Mouse (Mus musculus) central nervous system, embryonic 14 days (tissue): ENCODE data around the gene Tmem40. TPM values are rescaled to one million over a fixed set of nuclear protein-coding genes. Genes with fewer than 3 reads are reported as not detected.

Experiments
- polyA plus RNA-seq: library from polyadenylated mRNA; depleted of rRNA; stranded (reverse); fragments of >200 nt; gene quantifications from 2 replicates; pipeline ENCODE4 v1.2.3, GENCODE M21; 2012; rRNA removed

Gene Tmem40
- 1.2 and 1.5 TPM in 2 replicates for polyA plus RNA-seq

DNA sequence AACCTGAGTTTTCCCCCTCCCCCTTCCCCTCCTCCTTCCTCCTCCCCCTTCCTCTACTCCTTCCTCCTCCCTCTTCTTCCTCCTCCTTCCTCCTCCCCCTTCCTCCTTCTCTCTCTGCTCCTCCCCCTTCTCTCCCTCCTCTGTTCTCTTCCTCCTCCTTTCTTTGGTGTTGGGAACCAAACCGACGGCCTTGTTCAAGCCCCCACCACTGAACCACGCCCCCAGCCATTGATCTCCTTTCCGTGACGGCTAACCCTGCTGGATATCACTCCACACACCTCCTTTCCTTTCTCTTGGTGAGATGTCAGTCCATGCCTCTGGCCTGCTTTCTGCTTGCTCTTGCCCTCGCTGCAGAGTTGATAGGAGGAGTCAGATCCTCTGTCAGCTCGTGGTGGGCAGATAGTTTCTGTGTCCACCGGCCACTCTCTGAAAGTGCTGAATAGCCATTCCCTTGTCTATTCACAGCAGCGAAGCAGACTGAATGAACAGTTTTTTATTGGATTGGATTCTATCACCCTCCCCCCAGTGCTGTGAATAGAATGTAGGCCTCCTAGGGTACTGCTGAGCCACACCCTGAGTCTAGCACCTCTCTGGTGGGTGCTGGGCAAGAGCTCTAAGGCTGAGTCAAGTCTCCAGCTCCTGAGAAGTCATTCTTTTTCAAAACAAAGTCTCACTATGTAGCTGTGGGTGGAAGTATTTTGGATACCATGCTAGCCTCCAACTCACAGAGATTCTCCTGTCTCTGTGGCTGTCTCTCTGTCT lies at the start of gene Tmem40:
Gene Tmem40, minus strand, starts transcription at position 416 of the 762 bp plus-strand sequence.

DNA sequence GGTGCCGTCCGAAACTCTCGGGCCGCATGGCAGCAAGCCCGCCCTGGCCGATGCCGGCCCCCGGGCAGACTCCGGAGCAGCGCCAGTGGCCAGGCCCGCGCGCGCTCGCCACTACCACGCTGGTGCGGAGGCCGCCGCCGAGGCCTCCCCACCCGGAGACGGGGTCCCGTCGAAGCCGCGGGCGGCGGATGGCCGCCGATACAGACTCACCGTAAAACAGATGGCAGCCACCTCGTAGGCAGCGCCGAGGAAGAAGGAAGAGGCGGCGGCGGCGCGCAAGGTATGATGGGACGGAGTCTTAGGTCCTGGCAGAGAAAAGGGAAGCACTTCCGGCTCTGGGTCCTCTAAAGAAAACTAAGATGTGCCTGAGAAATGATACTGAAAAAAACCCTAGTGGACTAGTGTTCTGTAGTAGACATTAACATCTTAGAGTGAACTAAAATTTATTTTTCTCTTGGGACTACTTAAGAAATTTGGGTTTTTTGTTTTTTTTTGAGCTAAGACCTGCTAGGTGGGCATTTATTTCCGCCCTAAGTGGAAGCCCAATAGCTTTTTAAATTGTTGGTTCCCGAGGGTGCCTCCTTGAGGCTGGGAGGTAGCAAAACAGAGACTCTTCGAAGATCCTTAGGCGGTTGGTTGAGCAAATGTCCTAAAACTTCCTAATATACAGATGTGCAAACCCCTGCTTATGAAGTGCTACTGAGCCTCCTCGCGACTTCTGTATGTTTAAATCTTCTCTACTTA lies 46.5 kb upstream of the Tmem40 start, which contains the start of gene Rpl32:
Gene Rpl32, minus strand, starts transcription at position 260 of the 744 bp plus-strand sequence.

DNA sequence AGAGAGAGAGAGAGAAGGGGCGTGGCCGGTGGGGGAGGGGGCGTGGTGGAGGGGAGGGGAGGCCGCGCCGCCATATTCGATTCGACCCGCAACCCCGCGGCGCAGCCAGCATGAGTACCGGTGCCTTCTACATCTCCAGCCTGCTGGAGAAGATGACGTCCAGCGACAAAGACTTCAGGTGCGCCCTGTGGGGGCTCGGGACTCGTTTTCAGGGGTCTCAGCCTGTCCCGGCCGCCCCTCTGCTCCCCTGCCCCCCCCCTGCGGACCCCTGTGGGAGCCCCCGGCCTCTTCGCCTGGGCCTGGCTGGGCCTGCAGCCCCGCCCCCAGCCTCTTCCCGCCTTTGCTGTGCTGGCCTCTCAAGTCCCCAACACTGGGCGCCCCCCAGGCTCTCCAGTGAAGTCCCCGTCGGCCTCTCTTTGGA lies 12.3 kb upstream of the Tmem40 start, which contains the start of gene Cand2:
Gene Cand2, plus strand, starts transcription at position 38 of the 421 bp plus-strand sequence.

Other genes with a start within 250 kb of the Tmem40 start
- gene Tsen2, start 217.7 kb downstream of the Tmem40 start, polyA plus RNA-seq, result 20.6 and 21.8 TPM in 2 replicates
- 0.04 and 0.10 TPM in 2 replicates for gene Mkrn2os, start 169.8 kb downstream of the Tmem40 start, polyA plus RNA-seq
- gene Mkrn2, start 160.5 kb downstream of the Tmem40 start, polyA plus RNA-seq, result 30.2 and 37.3 TPM in 2 replicates
- gene Raf1, start 85.8 kb downstream of the Tmem40 start, polyA plus RNA-seq, result 238 and 260 TPM in 2 replicates
- 30.7 and 32.0 TPM in 2 replicates for gene Cand2, start 12.1 kb upstream of the Tmem40 start, polyA plus RNA-seq
- 1,587 and 1,726 TPM in 2 replicates for gene Rpl32, start 46.3 kb upstream of the Tmem40 start, polyA plus RNA-seq
- gene Efcab12, start 76.0 kb upstream of the Tmem40 start, polyA plus RNA-seq, result 4.1 and 4.2 TPM in 2 replicates
- gene Mbd4, start 91.0 kb upstream of the Tmem40 start, polyA plus RNA-seq, result 14.2 and 14.7 TPM in 2 replicates
- 24.4 and 24.5 TPM in 2 replicates for gene Ift122, start 91.1 kb upstream of the Tmem40 start, polyA plus RNA-seq
- gene Rho, start 169.3 kb upstream of the Tmem40 start, polyA plus RNA-seq, result 1.0 and 1.4 TPM in 2 replicates
- not detected in 2 replicates for gene H1foo, start 182.5 kb upstream of the Tmem40 start, polyA plus RNA-seq
- 39.9 and 42.4 TPM in 2 replicates for gene Plxnd1, start 232.6 kb upstream of the Tmem40 start, polyA plus RNA-seq